Mouse (Mus musculus) gonadal fat pad, adult 2 months (tissue): Measurements from ENCODE around the gene Scube3. TPM values are rescaled to one million over a fixed set of nuclear protein-coding genes. Genes with fewer than 3 reads are reported as not detected.

Experiments
- DNase-seq: peaks from one replicate; pipeline ENCODE4 v3.0.0-alpha.2; 2012; ENCODE audit warnings: low read depth
- polyA plus RNA-seq: library from polyadenylated mRNA; depleted of rRNA; stranded (reverse); fragments of >200 nt; gene quantifications from 2 replicates; pipeline ENCODE4 v1.2.3, GENCODE M21; 2012

The Scube3 gene
- polyA plus RNA-seq, 1 experiment = 2.1 TPM

DNA sequence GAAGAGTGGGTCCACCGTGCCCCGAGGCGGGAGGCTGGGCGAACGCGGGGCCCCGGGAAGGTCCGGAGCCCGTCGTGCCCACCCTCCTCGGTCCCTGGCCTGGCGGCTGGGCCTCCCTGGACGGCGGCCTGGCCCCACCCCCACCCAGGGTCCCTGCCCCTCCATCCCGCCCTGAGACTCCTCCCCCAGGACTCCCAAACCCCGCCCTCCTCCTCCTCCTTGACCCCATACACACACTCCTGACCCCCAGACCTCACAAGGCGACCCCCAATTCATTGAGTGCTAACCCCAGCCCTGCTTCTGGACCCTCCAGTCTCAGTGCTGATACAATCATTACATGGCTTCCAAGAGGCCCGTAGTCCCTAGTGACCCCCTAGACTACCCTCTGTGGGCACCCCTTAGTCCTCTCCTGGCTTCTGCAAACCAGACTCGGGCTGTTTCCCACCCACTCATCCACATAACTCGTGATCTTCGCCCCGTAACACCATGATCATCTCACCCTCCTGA, 35.7 kb downstream of the Scube3 start:
- no peak for DNase-seq

DNA sequence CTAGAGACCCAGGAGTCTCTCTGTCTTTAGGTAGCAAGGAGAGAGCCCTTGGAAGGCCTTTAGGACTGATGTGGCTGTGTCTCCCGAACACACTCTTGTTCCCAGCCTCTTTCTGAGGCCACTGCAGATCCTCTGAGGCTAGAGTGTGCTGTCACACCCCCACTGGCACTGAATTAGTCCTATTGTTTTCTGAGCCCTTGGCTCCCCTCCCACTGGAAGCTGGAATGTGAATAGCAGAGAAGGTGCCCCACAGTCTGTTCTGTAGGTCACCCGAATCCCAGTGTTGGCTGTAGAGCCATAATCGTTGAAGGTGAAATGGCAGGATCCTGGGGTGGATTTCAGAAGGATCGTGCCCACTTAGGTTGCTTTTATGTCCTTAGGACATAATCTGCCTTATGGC, 38.4 kb downstream of the Scube3 start:
- DNase-seq = no peak

DNA sequence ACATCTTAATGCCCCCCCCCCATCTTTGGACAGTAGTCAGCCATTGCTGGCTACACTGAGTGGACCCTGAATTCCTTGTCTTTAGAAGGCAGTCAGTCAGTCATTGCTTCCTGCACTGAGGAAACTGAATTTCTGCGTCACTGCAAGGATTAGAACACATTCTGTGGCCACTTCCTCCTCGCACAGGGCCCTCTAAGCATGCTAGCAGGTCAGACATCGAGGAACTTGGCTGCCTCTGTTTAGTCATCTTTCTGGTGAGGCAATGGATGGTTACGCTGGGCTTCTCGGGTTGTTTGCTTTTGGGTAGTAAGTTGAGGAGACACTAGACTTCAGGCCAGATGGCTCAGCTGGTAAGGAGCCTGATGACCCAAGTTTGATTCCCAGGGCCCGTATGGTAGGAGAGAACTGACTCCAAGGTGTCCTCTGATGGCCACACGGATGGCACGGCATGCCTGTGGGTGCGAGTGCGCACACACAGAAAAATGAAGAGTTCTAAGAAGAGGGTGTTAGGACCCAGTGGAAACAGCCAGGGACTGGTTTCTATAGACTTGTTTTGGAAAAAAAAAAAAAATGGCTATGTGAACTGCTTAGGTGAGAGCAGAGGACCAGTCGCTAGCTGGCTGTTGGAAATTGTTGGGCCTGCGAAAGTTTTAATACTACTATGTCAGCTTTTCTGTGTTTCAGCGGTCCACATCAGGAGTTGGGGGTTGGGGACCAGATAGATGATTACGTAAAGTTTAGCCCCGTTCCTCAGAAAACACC, 39.0 kb downstream of the Scube3 start:
- DNase-seq = no peak

DNA sequence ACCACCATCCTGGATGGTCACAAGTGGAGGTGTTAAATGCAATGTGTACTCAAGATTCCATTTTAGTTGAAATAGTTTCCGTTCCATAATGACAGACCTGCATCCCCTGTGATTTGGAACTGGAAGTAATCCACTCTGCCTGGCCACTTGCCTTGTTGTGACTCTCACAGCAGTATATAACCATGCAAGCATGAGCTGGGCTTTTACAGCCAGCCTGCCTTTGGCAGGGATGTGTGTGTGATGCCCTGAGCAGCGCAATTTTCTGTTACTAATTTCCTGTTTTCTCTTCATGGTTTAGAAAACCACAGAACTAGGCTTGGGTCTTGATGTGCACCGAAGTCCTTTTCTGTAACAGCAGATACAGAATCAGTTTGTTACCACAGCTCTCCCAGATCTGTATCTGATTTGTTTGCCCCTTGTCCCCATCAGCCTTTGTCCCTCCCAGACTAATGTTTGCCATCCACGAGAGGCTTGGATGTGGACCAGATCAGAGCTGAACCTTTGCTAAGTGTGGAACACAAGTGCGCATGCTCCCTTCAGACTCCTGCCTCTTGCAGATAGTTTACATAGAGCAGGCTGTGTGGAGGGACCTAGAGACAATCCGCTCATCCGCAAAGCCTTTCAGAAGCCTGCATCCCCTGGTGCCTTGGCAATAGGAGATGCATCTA, 43.2 kb downstream of the Scube3 start:
- no peak for DNase-seq

DNA sequence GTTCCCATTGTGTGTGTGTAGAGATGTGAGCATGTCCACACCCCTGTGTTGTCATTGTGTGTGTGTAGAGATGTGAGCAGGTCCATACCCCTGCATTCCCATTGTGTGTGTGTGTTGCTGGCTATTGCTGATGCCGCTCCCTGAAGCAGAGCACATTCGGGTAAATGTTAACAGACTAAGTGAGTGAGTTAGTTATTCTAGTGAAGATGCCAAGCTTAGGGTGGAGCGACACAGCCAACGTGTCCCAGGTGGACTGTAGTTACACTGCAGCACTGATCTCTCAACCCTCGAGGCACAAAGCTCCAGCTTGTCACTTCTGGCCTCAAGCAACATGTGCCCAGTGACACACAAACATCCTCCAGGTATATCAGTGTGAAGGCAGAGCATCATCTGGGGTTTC, 46.4 kb downstream of the Scube3 start:
- no peak for DNase-seq

DNA sequence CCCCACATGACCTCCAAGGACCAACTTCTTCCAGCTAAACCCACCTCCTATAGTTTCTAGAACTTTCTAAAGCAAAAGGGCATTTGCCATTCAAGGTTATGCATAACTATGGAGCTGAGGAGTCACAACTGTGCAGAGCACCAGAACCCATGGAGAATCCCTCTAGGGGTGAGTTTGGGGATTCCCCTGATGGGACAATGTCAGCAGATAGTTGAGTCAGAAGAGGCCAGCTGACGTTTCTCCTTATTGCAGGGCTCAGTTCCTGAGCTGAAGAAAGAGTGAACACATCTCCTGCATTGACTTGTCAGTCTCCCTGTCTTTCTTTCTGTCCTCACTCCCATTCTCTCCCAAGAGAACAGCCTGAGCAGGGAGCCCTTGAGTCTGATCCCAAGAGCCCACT, 50.8 kb downstream of the Scube3 start:
- no peak for DNase-seq

DNA sequence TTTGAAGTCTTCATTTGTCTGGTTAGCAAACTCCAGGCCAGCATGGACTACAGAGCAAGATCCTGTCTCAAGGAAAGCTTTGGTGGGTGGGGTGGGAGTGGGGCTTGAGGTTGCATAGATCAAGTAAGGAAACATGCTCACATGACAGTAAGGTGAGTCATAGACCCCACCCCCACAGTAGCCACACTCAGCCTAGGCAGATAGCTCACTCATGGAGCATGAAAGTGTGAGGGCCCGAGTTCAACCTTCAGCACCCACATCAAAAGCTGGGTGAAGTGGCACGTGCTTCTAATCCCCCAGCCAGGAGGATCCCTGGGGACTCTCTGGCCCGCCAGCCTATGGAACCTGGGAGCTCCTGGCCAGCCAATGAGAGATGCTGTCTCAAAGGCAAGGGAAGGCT, 51.6 kb downstream of the Scube3 start:
- DNase-seq = no peak

DNA sequence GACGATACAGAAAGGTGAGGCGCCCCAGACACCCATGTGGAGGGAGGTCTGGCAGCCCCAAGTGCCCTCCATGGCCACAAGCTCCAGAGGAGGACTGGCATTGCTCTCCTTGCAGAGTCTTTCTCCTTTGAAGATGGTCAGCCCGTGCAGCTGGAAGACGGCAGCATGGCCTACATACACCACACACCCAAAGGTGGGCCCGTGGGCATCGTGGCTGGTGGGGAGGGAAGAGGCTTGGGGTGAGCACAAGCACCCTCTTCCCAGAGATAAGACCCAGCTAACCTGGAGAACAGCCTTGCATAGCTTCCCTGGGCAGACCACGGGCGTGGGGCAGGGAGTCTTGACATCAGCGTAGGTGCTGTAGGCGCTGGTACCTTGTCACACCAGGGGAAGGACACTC, 53.1 kb downstream of the Scube3 start:
- DNase-seq = no peak

DNA sequence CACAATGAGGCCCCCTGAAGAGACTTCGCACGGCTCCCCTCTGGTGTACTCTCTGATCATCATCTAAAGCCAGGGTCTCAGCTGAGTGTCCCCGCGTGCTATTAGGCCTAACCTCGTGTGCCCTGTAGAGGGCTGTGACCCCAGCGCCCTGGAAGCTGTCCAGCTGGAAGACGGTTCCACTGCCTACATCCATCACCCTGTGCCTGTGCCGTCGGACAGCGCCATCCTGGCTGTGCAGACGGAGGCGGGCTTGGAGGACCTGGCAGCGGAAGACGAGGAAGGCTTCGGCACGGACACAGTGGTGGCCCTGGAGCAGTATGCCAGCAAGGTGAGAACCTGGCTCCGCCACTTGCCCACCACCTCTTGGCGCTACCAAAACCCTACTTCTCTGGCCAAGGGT, 55.7 kb downstream of the Scube3 start:
- DNase-seq = no peak

DNA sequence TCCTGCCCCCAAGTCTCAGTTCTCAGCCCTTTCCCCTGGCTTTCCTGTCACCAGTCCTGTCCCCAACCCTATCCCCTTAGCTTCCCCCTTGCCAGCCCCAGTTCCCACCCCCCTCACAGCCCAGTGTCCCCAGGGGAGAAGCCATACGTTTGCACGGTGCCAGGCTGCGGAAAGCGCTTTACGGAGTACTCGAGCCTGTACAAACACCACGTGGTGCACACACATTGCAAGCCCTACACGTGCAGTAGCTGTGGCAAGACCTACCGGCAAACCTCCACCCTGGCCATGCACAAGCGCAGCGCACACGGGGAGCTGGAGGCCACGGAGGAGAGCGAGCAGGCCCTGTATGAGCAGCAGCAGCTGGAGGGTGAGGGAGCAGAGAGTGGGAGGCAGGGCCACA, 60.0 kb downstream of the Scube3 start:
- no peak for DNase-seq

DNA sequence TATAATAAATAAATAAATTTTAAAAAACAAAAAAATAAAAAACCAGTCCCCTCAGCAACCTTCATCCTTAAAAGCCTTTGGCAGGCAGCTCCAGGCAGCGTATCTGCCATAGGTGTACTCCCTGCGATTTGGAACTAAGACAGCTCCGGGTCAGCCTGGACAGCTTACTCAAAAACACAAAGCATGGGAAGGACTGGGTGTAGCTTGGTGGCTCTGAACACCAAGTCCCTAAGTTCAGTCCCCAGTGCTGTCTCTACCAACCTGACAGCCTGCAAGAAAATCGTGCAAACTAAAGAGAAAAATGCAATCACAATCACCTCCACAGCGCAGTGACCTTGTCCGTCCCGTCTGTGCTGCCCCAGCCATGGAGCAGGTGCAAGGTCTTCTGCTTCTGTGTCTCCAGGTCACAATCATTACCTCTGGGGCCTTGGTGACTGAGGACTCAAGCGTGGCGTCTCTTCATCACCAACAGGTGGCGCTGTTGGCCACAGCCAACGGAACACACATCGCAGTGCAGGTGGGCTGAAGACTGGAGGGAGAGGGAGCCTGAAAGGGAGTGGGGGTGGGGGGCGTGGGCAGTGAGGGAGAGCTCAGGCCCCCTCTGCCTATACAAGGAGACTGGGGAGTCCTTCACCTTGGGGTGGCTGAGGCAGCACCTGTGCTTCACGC, 62.2 kb downstream of the Scube3 start:
- DNase-seq = no peak

DNA sequence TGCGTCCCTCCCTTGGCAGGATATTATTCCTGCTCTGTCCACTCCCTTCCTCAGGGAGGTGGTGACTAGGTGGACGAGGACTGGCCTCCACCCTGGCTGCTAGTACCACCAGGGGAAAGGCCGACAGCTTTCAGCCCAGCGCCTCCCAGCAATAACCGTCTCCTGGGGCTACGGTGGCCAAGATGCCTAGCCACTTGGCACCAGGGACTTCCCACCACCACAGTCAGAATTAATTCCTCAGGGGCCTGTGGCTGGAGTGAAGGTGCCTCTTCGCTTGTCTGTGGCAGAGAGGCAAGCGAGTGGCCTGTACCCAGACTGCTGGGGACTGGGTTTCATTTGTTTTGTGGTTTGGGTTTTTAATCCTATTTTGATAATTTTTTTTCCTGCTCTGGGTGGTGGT, 63.5 kb downstream of the Scube3 start:
- no peak for DNase-seq

DNA sequence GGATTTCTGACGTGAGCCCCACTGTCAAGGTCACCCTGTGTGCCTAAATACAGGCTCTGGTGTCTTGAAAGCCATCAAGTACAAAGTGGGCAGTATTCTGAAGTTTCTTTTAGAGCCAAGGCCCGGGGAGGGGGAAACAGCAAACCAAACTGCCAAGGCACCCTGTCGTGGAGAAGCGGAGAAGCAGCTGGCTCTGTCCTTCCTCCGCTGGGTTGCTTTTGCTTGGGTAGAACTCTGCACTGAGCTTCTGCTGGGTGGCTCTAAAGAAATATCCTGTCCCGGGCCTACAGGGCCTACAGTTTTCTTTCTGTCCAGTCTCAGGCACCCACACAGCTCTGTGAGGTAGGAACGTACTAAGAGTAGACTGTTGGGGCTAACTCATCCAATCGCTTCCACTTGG, 65.2 kb downstream of the Scube3 start:
- no peak for DNase-seq

DNA sequence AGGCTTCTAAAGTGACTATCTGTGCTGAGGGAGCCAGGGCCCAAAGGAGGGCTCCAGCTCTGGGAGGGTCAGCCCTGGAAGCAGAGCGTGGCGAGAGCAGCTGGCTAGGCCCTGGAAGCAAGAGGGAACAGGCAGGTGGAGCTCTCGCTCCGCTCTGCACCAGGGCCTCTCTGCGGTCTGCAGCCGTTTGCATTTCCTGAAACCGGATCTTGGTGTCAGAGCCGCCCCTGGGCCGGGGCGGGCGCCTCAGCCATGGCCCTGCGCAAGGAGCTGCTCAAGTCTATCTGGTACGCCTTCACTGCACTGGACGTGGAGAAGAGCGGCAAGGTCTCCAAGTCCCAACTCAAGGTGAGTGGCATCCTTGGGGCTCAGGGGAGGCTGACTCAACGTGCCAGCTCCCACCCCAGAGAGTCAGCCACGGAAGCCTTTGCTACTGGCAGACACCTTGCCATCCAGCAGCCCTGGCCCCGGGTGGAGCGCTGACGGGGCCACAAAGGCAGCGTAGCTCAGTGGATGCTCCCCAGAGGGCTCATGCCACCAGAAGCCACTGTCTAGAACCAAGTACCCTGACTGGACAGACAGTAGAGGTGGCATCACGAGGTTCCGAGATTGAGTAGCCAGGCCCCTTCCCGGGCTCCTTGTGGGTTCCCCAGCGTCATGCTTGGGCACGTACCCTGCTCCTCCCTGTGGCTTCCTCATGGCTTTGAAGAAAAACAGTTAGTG, 65.8 kb downstream of the Scube3 start, which contains the start of gene Def6:
Gene Def6, plus strand, starts transcription at position 188 of the 723 bp plus-strand sequence.
- DNase-seq = no peak

DNA sequence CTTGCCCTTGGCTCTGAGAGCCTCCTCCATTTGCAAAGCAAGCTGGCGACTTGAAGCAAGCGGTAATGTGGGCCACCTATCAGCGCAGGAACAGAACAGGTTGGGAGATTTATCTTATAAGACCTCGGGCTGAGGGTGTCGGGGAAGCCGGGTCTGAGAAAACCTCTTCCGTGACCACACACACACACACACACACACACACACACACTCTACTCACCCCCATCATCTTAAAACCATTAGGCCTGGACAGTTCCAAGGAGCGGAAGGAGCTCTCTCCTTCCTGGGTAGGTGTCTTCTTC, 66.3 kb downstream of the Scube3 start:
- DNase-seq = no peak

DNA sequence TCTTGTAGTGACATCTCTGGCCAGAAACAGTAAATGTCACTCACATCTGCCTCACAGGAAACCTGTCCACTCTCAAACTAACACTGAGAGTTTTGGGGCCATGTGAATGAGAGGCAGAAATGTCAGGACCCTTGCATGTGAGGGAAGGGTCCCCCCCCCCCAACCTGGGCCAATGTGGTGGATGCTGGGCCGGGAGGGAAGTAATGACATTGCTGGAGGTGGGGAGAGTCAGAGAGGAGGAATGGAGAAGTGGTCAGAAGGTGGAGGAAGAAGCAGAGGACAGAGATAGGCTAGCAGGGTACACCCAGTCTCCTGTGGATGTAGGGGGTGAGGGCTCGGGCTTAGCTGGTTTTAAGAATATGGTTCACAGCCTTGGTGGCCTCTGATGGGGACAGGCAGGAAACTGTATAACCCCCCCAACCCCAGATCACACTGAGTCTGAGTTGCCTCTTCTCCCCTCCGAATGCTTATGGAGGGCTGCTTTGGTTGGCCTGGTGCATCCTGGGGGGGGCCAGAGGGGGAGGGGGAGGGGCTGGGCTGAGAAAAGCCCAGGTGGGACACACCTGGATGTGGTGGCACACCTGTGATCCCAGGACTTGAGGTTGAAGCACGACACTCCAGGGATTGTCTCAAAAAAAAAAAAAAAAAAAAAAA, 67.6 kb downstream of the Scube3 start:
- DNase-seq = no peak

DNA sequence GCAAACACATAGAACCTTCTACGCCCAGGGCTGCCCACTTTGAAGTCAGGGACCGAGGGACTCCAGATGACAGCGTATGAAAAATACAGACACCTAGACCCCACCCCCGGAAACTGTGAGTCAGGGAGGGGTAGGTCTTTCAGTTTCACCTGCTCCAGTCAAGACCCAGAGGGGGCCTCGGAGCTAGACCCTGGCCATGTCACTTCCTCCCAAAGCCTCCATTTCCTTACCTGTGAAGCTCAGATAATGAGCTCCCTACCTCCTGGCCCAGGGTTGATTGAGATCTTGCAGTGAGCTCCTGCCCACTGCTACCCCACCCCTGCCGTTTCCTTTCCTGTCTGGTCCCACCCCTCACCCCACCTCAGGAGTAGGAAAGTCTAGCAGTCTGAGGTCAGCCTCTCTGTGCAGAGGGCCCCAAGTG, 70.0 kb downstream of the Scube3 start:
- DNase-seq = no peak

DNA sequence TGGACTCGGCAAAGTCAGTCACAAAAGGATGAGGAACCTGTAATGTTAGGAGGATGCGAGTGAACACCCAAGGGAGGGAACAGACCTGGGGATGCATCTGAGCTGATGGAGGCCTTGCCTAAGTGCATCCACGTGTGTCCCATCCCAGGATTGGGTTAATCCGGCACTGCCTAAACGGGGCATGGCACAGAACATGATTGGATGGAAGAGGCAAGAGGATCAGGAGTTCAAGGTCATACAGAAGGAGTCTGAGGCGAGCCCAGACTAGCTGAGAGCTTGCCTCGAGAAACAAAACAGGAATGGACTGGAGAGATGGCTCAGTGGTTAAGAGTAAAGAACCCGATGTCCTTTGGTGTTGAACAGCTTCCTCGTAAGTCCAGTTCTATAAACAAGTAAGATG, 70.5 kb downstream of the Scube3 start:
- DNase-seq = no peak

DNA sequence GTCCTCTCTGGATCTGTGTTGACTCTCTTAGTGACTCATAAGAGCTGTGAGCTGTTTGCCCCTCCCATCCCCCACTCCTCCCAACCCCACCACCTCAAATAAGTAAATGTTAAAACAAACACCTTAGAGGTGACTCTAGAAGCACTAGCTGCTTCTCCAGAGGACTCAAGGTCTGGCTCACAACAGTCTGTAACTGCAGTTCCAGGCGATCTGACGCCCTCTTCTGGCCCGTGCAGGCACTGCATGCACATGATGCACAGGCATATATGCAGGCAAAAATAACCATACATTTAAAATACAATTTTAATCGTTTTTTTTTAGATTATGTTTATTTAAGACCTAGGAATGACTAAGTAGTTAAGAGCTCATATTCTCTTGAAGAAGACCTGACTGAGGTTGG, 71.3 kb downstream of the Scube3 start:
- DNase-seq = no peak

DNA sequence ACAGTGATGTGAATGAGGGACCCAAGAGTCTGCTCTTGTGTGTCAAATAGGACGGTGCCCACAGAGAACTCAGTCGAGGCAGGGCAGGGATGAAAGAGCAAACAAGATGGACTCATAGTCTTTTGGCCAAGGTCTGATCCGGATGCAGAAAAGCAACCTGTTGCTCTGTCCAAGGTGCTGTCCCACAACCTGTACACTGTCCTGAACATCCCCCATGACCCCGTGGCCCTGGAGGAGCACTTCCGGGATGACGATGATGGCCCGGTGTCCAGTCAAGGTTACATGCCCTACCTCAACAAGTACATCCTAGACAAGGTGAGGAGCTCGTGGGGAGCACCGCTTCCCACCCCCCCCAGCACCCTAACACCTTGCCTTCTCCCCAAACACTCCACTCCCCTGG, 74.8 kb downstream of the Scube3 start:
- no peak for DNase-seq

DNA sequence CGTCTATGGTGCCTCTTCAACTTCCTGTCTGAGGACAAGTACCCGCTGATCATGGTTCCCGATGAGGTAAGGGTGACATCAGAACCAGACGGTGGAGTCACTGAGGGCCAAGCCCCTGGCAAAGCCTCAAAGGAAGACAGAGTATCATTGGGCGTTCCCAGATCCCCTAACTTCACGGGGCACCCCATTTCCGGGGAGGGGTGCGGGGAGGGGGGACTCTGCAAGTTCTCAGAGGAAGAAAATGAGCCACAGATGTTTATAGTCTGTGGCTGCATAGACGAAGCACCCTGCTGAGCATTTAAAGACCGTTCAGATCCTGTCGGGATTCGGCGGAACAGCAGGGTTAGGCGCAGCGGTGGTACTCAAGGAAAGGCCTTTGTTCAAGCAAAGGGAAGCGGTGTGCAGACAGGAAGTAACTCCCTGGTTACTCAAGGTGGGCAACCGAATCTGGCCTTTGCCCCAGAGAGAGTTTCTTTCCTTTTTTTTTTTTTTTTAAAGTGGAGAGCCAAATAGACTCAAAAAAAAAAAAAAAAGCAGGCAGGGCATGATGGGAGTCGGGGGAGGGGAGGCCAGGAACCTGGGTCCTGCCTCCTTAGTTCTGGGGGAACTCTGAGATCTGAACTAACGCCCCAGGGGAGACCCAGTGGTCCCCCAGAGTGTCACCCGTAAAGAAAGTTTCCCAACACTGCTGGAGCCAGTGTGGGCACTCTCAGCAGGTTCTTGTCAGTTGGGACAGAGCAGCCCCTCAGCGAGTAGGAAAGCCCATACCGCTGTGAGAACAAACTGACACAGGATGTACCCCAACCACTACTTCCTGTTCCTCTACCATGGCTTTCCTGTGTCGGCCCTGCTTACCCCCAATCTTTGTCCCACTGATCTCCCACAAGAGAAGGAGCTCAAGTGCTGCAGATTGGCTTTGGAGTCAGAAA, 76.0 kb downstream of the Scube3 start:
- DNase-seq = no peak
